8 mouse cellular contexts compared by ENCODE assay signal in the genomic region with DNA sequence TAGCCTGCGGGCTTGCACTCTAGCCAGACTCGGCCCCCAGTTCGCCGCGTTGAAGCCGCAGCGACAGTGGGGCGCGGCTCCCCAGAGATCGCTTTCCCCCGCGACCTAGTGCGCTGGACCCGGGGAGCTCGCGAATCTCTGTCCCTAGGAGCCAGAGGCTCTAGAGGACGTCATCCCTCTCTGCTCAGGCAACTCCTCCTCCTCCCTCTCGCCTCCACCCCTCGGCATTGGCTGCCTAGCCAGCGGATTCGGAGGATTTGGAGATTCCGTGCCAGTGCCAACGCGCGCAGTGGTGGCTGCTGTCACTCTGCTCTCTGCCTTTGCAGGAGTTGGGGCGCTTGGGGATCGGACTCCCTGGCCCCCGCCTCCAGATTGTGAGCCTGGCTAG. TPM values are rescaled to one million over a fixed set of nuclear protein-coding genes. Genes with fewer than 3 reads are reported as not detected.
DNase-seq lines count a peak whose midpoint lies in the region; ATAC-seq and TF ChIP-seq lines count a peak whose summit lies in the region.

No protein-coding gene starts in this region.

- H3K4me2 ChIP-seq in intestine, embryonic 14.5 days (ENCODE audit: low read length), result peak overlapping the region; percentile 99

- peak overlapping the region; percentile 58 for H3K4me3 ChIP-seq in intestine, embryonic 14.5 days (ENCODE audit: low read depth, low read length)
- peak overlapping the region; percentile 80 for H3K4me3 ChIP-seq in left cerebral cortex, adult 2 months

- no peaks in the 10 kb centered on the region for H3K36me3 ChIP-seq in intestine, embryonic 14.5 days (ENCODE audit: control insufficient read depth, insufficient read depth, low read length)

- intact Hi-C loops in left cerebral cortex, adult 2 months (cut with DNase I), result loop anchor here (1.0 to 5.0 kb wide), 2 partner anchors 81 to 158 kb away; no protein-coding TSS in a partner anchor

- ATAC-seq in intestine, embryonic 14.5 days (replicated peaks; ENCODE audit: low FRiP score, low TSS enrichment, low read depth), result peak; percentile 71

- no peak for TF ChIP-seq CTCF in left cerebral cortex, adult 2 months (IDR thresholded peaks at IDR 0.05)

- DNase-seq in ZHBTc4 (ENCODE audit: low read depth, low spot score), result peak; percentile 64
- peak; percentile 85 to 87 for DNase-seq in cerebellum, postnatal 36 days
- DNase-seq in gastrocnemius, adult 18-20 months (ENCODE audit: low spot score), result peak; percentile 4
- DNase-seq in intestine, embryonic 14.5 days (ENCODE audit: low spot score), result peak; percentile 74
- DNase-seq in left cerebral cortex, adult 2 months (ENCODE audit: extremely low spot score in 1 of 2, low spot score in 2 of 2), result peak; percentile 78 to 80
- peak; percentile 37 for DNase-seq in lung, postnatal 14 days
- DNase-seq in right cerebral cortex, postnatal 25 days, result peak; percentile 84
- no peak for DNase-seq in c-Kit-positive CD71-positive TER-119-positive erythroid progenitor cells, embryonic 14.5 days (ENCODE audit: low spot score)

- 1% methylated on average over 28 of the region's 28 CpGs for WGBS in intestine, embryonic 14.5 days

- no peaks in the 10 kb centered on the region for H3K9me3 ChIP-seq in intestine, embryonic 14.5 days (ENCODE audit: control insufficient read depth, low read length)

- peak overlapping the region; percentile 43 for H3K9ac ChIP-seq in intestine, embryonic 14.5 days (ENCODE audit: low read length)

- H3K27me3 ChIP-seq in intestine, embryonic 14.5 days (replicated peaks; ENCODE audit: control insufficient read depth, insufficient read depth, low read length), result peaks cover 37% of the 10 kb centered on the region

- no peak overlapping the region for H3K27ac ChIP-seq in intestine, embryonic 14.5 days (ENCODE audit: low read depth)
- H3K27ac ChIP-seq in left cerebral cortex, adult 2 months, result peak overlapping the region; percentile 94

- H3K4me1 ChIP-seq in intestine, embryonic 14.5 days (replicated peaks; ENCODE audit: control insufficient read depth, insufficient read depth, low read length), result peaks cover 5% of the 10 kb centered on the region

RNA-seq across cellular contexts. Expression of gene Epb41l3, which starts 0.7 kb away (rescaled TPM):
- total RNA-seq in gastrocnemius, adult 18-20 months (2021), result 1 to 10 TPM; 1.8 to 2.6 TPM
- 103 and 110 TPM in 2 replicates for polyA plus RNA-seq in intestine, embryonic 14.5 days (2014; fragmentation: Nextera tagmentation; extraction: Ambion mirVana)
- 100 to 1,000 TPM; 219 to 242 TPM for total RNA-seq in left cerebral cortex, adult 2 months (2021)

Comparison
In these comparisons a context has a peak if more than half of its experiments do, and no peak if none do; other contexts are left out.
1. RNA of gene Epb41l3, which starts 0.7 kb away (total RNA-seq): 219 to 242 TPM in left cerebral cortex, adult 2 months; 1.8 to 2.6 TPM in gastrocnemius, adult 18-20 months; every median in the first group is over 10 times any median in the second.